Mouse (Mus musculus): ENCODE data around the gene Arl6ip4. TPM values are rescaled to one million over a fixed set of nuclear protein-coding genes. Genes with fewer than 3 reads are reported as not detected.

The Arl6ip4 gene
- polyA plus RNA-seq, 1 experiment from 2014 or later: 99.7 TPM

- H3K4me1 ChIP-seq (ENCODE audit: insufficient read depth, low read depth, low read length): peaks cover 18% of the 10 kb centered on the region; the same call in 1 of the 2 replicates
- H3K27me3 ChIP-seq (replicated peaks; ENCODE audit: insufficient read depth, low read length): no peaks in the 10 kb centered on the region
- DNase-seq (ENCODE audit: low spot score) (no peak), ATAC-seq (no peak; the same call in 1 of the 2 replicates)
- under 1% methylated on average over 18 of the region's 18 CpGs for WGBS
- H3K4me3 ChIP-seq (ENCODE audit: low read depth, low read length): peak overlapping the region; percentile 79
- no peaks in the 10 kb centered on the region for H3K9me3 ChIP-seq (ENCODE audit: low read length)
- TF ChIP-seq CTCF (IDR thresholded peaks at IDR 0.05) (no peak), EP300 (IDR thresholded peaks at IDR 0.05) (no peak)
- peak overlapping the region; percentile 90 for H3K4me2 ChIP-seq (replicated peaks; ENCODE audit: low read depth, low read length)
- H3K27ac ChIP-seq (ENCODE audit: low read length): peak overlapping the region; percentile 87
- H3K9ac ChIP-seq (replicated peaks; ENCODE audit: low read depth): peak overlapping the region; percentile 66
- H3K36me3 ChIP-seq (ENCODE audit: insufficient read depth, low read length): no peaks in the 10 kb centered on the region; the same call in 1 of the 2 replicates
These were observed 3.4 kb upstream of the Arl6ip4 start for GRCm38 (mm10) chr5:124112531-124112930.

DNA sequence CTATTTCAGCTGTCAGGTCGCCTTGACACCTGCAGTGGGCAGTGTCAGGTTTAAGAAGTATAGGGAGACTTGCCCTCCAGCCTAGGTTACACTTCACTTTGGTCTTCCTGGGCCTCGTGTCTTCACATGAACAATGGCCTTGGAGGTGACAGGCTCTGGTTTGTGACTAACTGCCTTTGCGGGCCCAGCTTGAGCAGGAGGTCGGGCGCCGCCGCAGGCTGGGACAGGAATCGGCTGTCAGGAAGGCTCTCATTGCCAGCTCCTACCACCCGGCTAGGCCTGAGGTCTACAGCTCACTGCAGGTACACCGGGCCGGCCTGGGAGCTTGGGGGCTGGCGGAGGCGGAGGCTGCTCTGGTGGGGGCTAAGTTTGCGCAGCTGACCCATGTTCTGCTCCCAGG is 2.9 kb upstream of the Arl6ip4 start:
- H3K36me3 ChIP-seq (ENCODE audit: insufficient read depth, low read length): no peaks in the 10 kb centered on the region; the same call in 1 of the 2 replicates
- peak overlapping the region; percentile 87 for H3K27ac ChIP-seq (ENCODE audit: low read length)
- 16% methylated on average over 14 of the region's 14 CpGs for WGBS
- DNase-seq (ENCODE audit: low spot score) (peak; percentile 72), ATAC-seq (no peak)
- TF ChIP-seq CTCF (IDR thresholded peaks at IDR 0.05) (peak; percentile 70), EP300 (IDR thresholded peaks at IDR 0.05) (no peak)
- no peaks in the 10 kb centered on the region for H3K27me3 ChIP-seq (replicated peaks; ENCODE audit: insufficient read depth, low read length)
- peak overlapping the region; percentile 66 for H3K9ac ChIP-seq (replicated peaks; ENCODE audit: low read depth)
- peaks cover 18% of the 10 kb centered on the region; the same call in 1 of the 2 replicates for H3K4me1 ChIP-seq (ENCODE audit: insufficient read depth, low read depth, low read length)
- peak overlapping the region; percentile 90 for H3K4me2 ChIP-seq (replicated peaks; ENCODE audit: low read depth, low read length)
- no peaks in the 10 kb centered on the region for H3K9me3 ChIP-seq (ENCODE audit: low read length)
- peak overlapping the region; percentile 79 for H3K4me3 ChIP-seq (ENCODE audit: low read depth, low read length)

DNA sequence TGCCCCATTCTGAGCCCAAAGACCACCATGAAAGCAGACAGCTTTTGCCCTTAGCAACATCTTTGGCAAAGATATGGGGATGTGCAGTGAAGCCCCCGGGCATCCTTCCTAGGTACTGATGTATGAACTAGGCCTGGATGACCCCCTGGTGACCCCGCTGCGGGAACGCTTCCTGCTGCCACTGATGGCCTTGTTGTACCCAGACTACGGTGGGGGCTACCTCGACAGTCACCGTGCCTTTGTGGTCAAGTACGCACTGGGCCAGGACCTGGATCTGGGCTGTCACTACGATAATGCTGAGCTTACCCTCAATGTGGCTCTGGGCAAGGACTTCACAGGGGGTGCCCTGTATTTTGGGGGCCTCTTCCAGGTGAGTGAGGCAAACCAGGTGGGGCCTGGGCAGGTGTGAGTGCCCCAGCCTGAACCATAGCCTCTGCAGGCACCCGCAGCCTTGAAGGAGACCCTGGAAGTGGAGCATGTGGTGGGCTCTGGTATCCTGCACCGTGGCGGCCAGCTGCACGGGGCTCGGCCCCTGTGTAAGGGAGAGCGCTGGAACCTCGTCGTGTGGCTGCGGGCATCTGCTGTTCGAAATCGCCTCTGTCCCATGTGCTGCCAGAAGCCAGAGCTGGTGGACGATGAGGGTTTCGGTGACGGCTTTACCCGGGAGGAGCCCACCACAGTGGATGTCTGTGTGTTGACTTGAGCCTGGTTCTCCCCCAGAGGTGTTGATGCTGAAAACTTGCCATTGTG is 1.4 kb upstream of the Arl6ip4 start:
- H3K36me3 ChIP-seq (ENCODE audit: insufficient read depth, low read length): no peaks in the 10 kb centered on the region; the same call in 1 of the 2 replicates
- no peak overlapping the region for H3K4me2 ChIP-seq (replicated peaks; ENCODE audit: low read depth, low read length)
- H3K4me3 ChIP-seq (ENCODE audit: low read depth, low read length): no peak overlapping the region
- no peaks in the 10 kb centered on the region for H3K9me3 ChIP-seq (ENCODE audit: low read length)
- no peak overlapping the region for H3K9ac ChIP-seq (replicated peaks; ENCODE audit: low read depth)
- ATAC-seq (no peak), DNase-seq (ENCODE audit: low spot score) (no peak)
- TF ChIP-seq EP300 (IDR thresholded peaks at IDR 0.05) (no peak), CTCF (IDR thresholded peaks at IDR 0.05) (no peak)
- H3K27ac ChIP-seq (ENCODE audit: low read length): no peak overlapping the region
- no peaks in the 10 kb centered on the region for H3K27me3 ChIP-seq (replicated peaks; ENCODE audit: insufficient read depth, low read length)
- H3K4me1 ChIP-seq (ENCODE audit: insufficient read depth, low read depth, low read length): peaks cover 18% of the 10 kb centered on the region; the same call in 1 of the 2 replicates
- 92% methylated on average over 24 of the region's 24 CpGs for WGBS

GRCm38 (mm10) chr5:124115531-124115930 is 358 bp upstream of the Arl6ip4 start:
- TF ChIP-seq CTCF (IDR thresholded peaks at IDR 0.05) (no peak), EP300 (IDR thresholded peaks at IDR 0.05) (no peak)
- Histone ChIP-seq H3K27me3 (replicated peaks; ENCODE audit: insufficient read depth, low read length) (no peaks in the 10 kb centered on the region), H3K4me3 (ENCODE audit: low read depth, low read length) (peak overlapping the region; percentile 91), H3K4me1 (ENCODE audit: insufficient read depth, low read depth, low read length) (peaks cover 18% of the 10 kb centered on the region; the same call in 1 of the 2 replicates), H3K4me2 (replicated peaks; ENCODE audit: low read depth, low read length) (peak overlapping the region; percentile 75), H3K9ac (replicated peaks; ENCODE audit: low read depth) (peak overlapping the region; percentile 95), H3K36me3 (ENCODE audit: insufficient read depth, low read length) (no peaks in the 10 kb centered on the region; the same call in 1 of the 2 replicates), H3K9me3 (ENCODE audit: low read length) (no peaks in the 10 kb centered on the region), H3K27ac (ENCODE audit: low read length) (peak overlapping the region; percentile 90; the same call in 1 of the 2 replicates)
- DNase-seq (ENCODE audit: low spot score) (peak; percentile 28), ATAC-seq (no peak)
- WGBS: 22% methylated on average over 7 of the region's 7 CpGs

GRCm38 (mm10) chr5:124119204-124119603 is 3.3 kb downstream of the Arl6ip4 start:
- DNase-seq (ENCODE audit: low spot score) (no peak), ATAC-seq (no peak)
- Histone ChIP-seq H3K36me3 (ENCODE audit: insufficient read depth, low read length) (peaks cover 14% of the 10 kb centered on the region), H3K4me1 (ENCODE audit: insufficient read depth, low read depth, low read length) (peaks cover 8% of the 10 kb centered on the region; the same call in 1 of the 2 replicates), H3K4me2 (replicated peaks; ENCODE audit: low read depth, low read length) (no peak overlapping the region), H3K9me3 (ENCODE audit: low read length) (no peaks in the 10 kb centered on the region), H3K4me3 (ENCODE audit: low read depth, low read length) (no peak overlapping the region), H3K27me3 (replicated peaks; ENCODE audit: insufficient read depth, low read length) (no peaks in the 10 kb centered on the region), H3K9ac (replicated peaks; ENCODE audit: low read depth) (no peak overlapping the region), H3K27ac (ENCODE audit: low read length) (no peak overlapping the region)
- TF ChIP-seq CTCF (IDR thresholded peaks at IDR 0.05): no peak
- TF ChIP-seq EP300 (IDR thresholded peaks at IDR 0.05): no peak
- 56% methylated on average over 5 of the region's 5 CpGs for WGBS

DNA sequence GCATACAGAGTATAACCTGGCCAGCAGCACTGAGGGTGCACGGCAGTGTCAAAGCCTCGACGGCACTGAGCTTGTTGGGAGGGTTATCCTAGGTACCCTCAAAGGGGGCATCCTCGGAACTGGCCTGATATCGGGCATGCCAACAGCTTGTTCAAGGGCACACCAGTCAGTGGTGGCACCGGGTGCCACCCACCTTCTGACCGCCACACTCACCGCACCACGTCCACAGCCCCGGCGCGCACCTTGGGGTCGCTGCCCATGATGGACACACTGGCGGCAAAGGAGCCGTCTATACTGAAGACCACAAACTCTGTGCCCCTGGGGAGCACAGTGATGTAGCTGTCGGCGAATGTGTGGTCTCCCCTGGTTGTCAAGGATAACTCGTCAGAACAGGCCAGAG is 6.5 kb downstream of the Arl6ip4 start:
- Histone ChIP-seq H3K36me3 (ENCODE audit: insufficient read depth, low read length) (peaks cover 23% of the 10 kb centered on the region), H3K27me3 (replicated peaks; ENCODE audit: insufficient read depth, low read length) (no peaks in the 10 kb centered on the region), H3K9me3 (ENCODE audit: low read length) (no peaks in the 10 kb centered on the region), H3K4me1 (ENCODE audit: insufficient read depth, low read depth, low read length) (no peaks in the 10 kb centered on the region), H3K27ac (ENCODE audit: low read length) (no peak overlapping the region), H3K4me3 (ENCODE audit: low read depth, low read length) (no peak overlapping the region), H3K9ac (replicated peaks; ENCODE audit: low read depth) (no peak overlapping the region), H3K4me2 (replicated peaks; ENCODE audit: low read depth, low read length) (no peak overlapping the region)
- ATAC-seq: no peak
- TF ChIP-seq EP300 (IDR thresholded peaks at IDR 0.05) (no peak), CTCF (IDR thresholded peaks at IDR 0.05) (no peak)
- 88% methylated on average over 18 of the region's 18 CpGs for WGBS
- no peak for DNase-seq (ENCODE audit: low spot score)
